Mouse (Mus musculus): ENCODE measurements around the gene Zbtb25. TPM values are rescaled to one million over a fixed set of nuclear protein-coding genes. Genes with fewer than 3 reads are reported as not detected.

The Zbtb25 gene
- total and polyA plus RNA-seq, 2 experiments from 2014 or later = 11.5 to 19.9 TPM

DNA sequence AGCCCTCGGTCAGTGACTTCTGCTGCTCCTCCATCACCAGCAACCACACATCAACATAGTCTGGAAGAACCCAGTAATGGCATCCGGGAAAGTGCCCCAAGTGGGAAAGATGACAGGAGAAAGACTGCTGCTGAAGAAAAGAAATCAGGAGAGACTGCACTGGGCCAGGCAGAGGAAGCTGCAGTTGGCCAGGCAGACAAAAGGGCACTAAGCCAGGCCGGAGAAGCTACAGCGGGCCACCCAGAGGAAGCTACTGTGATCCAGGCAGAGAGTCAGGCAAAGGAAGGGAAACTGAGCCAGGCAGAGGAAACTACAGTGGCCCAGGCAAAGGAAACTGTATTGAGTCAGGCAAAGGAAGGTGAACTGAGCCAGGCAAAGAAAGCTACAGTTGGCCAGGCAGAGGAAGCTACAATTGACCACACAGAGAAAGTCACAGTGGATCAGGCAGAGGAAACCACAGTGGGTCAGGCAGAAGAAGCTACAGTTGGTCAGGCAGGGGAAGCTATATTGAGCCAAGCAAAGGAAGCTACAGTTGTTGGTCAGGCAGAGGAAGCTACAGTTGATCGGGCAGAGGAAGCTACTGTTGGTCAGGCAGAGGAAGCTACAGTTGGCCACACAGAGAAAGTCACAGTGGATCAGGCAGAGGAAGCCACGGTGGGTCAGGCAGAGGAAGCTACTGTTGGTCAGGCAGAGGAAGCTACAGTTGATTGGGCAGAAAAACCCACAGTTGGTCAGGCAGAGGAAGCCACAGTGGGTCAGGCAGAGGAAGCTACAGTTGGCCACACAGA is 40.6 kb downstream of the Zbtb25 start:
- peaks cover 10% of the 10 kb centered on the region; the same call in 1 of the 2 replicates for H3K36me3 ChIP-seq (ENCODE audit: insufficient read depth, low read length)
- H3K9me3 ChIP-seq (ENCODE audit: low read length) = no peaks in the 10 kb centered on the region
- DNase-seq (ENCODE audit: low spot score) (no peak), ATAC-seq (ENCODE audit: low FRiP score) (no peak)
- WGBS = 87% methylated on average over 6 of the region's 6 CpGs
- H3K4me3 ChIP-seq (ENCODE audit: low read depth, low read length) = no peak overlapping the region
- no peak for TF ChIP-seq CTCF (IDR thresholded peaks at IDR 0.05)
- H3K4me2 ChIP-seq (ENCODE audit: low read depth, low read length, poor library complexity, severe bottlenecking) = no peak overlapping the region
- no peaks in the 10 kb centered on the region for H3K27me3 ChIP-seq (ENCODE audit: insufficient read depth, low read length)
- no peak overlapping the region for H3K27ac ChIP-seq (ENCODE audit: low read depth, low read length)
- H3K4me1 ChIP-seq (ENCODE audit: insufficient read depth, low read length) = no peaks in the 10 kb centered on the region
- no peak overlapping the region for H3K9ac ChIP-seq (replicated peaks; ENCODE audit: low read length, poor library complexity, severe bottlenecking)

DNA sequence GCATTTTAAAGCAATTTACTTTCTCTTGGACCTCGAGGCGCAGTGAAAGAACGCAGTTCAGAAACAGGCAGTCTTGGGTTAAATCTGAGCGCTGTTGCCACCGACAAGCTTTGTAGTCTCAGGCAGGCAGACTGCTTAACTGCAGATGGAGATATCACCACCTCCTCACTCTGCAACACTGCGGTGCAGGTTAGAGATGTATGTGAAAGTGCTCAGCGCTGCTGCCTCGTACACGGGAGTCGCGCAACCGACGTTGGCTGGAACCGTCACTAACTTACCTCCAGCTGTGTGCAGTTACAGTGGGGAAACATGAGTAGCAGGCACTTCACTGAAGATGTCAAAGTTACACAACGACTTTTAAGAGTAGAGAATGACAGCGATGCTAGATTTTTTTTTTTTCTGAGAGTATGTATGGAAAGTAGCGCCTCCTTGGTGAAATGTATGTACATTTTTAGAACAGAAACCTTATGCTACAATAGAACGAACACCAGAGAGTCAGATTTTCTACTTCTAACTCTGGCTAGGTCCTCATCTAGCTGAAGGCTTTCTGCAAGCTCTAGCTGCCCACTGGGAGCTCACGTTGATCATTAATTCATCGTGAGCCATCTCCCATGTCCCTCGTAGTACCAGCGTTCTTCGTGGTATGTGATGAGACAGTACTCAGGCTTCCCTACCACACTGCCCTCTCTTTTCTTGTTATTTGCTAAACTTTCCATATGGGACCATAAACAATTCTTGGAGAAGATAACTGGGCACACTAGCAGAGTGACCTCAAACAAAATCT is 42.8 kb downstream of the Zbtb25 start:
- no peak for ATAC-seq (ENCODE audit: low FRiP score)
- Histone ChIP-seq H3K4me2 (ENCODE audit: low read depth, low read length, poor library complexity, severe bottlenecking) (0 out of 2 replicates have a peak overlapping the region, but pooled peaks have one; percentile 81), H3K27ac (ENCODE audit: low read depth, low read length) (no peak overlapping the region), H3K9ac (replicated peaks; ENCODE audit: low read length, poor library complexity, severe bottlenecking) (no peak overlapping the region), H3K4me3 (ENCODE audit: low read depth, low read length) (no peak overlapping the region), H3K36me3 (ENCODE audit: insufficient read depth, low read length) (peaks cover 10% of the 10 kb centered on the region; the same call in 1 of the 2 replicates), H3K9me3 (ENCODE audit: low read length) (no peaks in the 10 kb centered on the region), H3K27me3 (ENCODE audit: insufficient read depth, low read length) (no peaks in the 10 kb centered on the region), H3K4me1 (ENCODE audit: insufficient read depth, low read length) (no peaks in the 10 kb centered on the region)
- 89% methylated on average over 23 of the region's 23 CpGs for WGBS
- no peak for TF ChIP-seq CTCF (IDR thresholded peaks at IDR 0.05)
- DNase-seq (ENCODE audit: low spot score) = no peak

DNA sequence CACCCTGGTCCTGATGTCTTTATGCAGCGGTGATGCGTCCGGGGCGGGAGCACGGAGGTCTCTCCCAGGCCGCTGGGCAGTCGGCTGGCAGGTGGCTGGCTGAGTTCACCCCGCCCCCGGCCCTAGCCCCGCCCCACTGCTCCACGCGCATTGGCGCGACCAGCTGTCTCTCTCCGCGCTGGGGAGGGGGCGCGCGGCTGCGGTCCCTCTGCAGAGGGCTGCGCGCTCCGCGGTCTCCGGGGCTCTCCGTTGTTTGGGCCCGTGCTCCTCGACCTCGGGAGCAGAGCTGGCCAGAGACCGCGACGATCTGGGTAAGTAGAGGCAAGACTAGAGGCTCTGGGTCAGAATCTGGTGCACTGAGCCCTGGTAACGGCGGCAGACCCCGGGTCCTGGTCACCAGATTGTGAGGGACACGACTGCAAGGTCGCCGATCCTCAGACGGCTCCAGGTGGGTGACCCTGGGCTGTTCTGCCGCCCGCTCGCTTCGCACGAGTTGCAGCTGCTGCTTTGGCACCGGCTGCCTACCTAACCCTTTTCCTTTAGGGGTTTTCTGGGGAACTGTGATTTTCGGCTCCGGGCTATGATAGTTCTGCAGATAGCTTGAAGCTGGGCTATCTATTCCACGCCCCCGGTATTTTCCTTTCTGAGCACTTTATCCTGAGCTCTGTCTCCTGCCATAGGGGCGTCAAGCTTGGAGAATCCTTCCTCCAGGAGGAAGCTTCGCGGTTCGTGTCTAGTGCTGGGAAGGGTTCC is 44.5 kb downstream of the Zbtb25 start, which contains the start of gene Akap5:
Gene Akap5, plus strand, starts transcription at position 213 of the 753 bp plus-strand sequence.
- Histone ChIP-seq H3K4me3 (ENCODE audit: low read depth, low read length) (peak within 1 kb of the TSS; percentile 61), H3K9me3 (ENCODE audit: low read length) (no peaks in the 10 kb centered on the region), H3K4me1 (ENCODE audit: insufficient read depth, low read length) (no peaks in the 10 kb centered on the region), H3K27ac (ENCODE audit: low read depth, low read length) (peak within 1 kb of the TSS; percentile 58), H3K9ac (replicated peaks; ENCODE audit: low read length, poor library complexity, severe bottlenecking) (peak within 1 kb of the TSS; percentile 52), H3K36me3 (ENCODE audit: insufficient read depth, low read length) (peaks cover 10% of the 10 kb centered on the region; the same call in 1 of the 2 replicates), H3K27me3 (ENCODE audit: insufficient read depth, low read length) (no peaks in the 10 kb centered on the region), H3K4me2 (ENCODE audit: low read depth, low read length, poor library complexity, severe bottlenecking) (peak within 1 kb of the TSS; percentile 81)
- DNase-seq (ENCODE audit: low spot score) (peak; percentile 85), ATAC-seq (ENCODE audit: low FRiP score) (peak; percentile 98)
- TF ChIP-seq CTCF (IDR thresholded peaks at IDR 0.05) = no peak
- 1% methylated on average over 51 of the region's 53 CpGs for WGBS

DNA sequence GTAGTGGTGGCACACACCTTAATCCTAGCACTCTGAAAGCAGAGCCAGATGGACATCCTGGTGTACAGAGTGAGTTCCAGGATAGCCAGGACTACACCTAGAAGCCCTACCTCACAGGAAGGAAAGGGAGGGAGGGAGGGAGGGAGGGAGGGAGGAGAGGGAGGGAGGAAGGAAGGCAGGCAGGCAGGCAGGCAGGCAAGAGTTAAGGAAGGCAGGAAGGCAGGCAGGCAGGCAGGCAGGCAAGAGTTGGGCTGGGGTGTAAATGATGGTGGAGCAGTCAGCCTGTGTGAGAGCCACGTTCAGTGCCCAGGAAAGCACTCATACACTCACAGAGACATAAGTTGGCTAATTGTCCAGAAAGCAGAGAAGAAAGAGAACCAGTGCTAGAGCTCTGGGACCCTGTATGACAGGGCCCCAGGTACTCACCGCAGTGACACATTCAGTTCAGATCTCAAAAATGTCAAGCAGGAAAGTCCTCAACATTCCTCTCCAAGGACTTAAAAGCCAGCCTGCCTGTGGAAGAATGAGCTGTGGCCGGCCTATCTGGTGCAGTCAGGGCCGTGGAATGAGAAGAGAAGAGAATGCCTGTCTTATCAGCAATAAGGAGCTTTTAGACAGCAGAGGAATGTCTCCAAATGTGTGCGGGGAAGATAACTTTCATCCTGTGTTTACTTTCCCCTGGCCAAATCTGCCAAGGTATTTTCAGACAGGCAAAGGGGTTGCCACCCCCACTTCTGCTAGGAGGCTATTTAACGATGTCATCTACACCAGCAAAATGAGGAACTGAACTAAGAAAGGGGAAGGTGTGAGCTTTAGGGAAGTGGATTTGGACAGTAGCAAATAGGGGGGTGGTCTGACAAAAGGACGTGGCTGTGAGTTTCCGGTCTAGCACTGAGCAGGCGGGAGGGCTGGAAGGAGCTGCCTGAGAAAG is 50.9 kb downstream of the Zbtb25 start:
- WGBS = 80% methylated on average over 9 of the region's 9 CpGs
- Histone ChIP-seq H3K4me2 (ENCODE audit: low read depth, low read length, poor library complexity, severe bottlenecking) (no peak overlapping the region), H3K4me3 (ENCODE audit: low read depth, low read length) (no peak overlapping the region), H3K4me1 (ENCODE audit: insufficient read depth, low read length) (no peaks in the 10 kb centered on the region), H3K36me3 (ENCODE audit: insufficient read depth, low read length) (peaks cover 21% of the 10 kb centered on the region; the same call in 1 of the 2 replicates), H3K9me3 (ENCODE audit: low read length) (no peaks in the 10 kb centered on the region), H3K27ac (ENCODE audit: low read depth, low read length) (no peak overlapping the region), H3K9ac (replicated peaks; ENCODE audit: low read length, poor library complexity, severe bottlenecking) (no peak overlapping the region), H3K27me3 (ENCODE audit: insufficient read depth, low read length) (no peaks in the 10 kb centered on the region)
- no peak for TF ChIP-seq CTCF (IDR thresholded peaks at IDR 0.05)
- DNase-seq (ENCODE audit: low spot score) = no peak
- no peak for ATAC-seq (ENCODE audit: low FRiP score)

DNA sequence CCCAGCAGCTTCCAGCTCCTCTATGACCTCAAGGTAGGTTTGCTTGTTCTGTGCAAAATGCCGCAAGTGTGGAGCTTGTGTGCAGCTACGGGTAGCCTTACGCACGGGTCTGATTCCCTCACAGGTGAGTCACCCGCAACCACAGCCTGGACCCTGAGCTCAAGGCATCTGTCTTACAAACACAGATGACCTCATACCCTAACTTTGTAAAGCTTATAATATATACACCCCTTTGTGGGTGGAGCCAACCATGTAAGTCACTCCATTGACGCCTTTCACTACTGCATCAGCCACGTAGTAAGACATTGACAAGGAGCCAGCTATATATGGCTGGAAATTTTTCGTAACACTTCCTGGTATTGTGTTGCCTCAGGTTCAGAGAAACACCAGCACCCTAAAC is 57.5 kb downstream of the Zbtb25 start:
- no peak overlapping the region for H3K9ac ChIP-seq (replicated peaks; ENCODE audit: low read length, poor library complexity, severe bottlenecking)
- H3K4me3 ChIP-seq (ENCODE audit: low read depth, low read length) = no peak overlapping the region
- peaks cover 36% of the 10 kb centered on the region for H3K36me3 ChIP-seq (ENCODE audit: insufficient read depth, low read length)
- ATAC-seq (ENCODE audit: low FRiP score) (no peak), DNase-seq (ENCODE audit: low spot score) (no peak)
- no peaks in the 10 kb centered on the region for H3K9me3 ChIP-seq (ENCODE audit: low read length)
- 93% methylated on average over 8 of the region's 8 CpGs for WGBS
- no peak overlapping the region for H3K27ac ChIP-seq (ENCODE audit: low read depth, low read length)
- no peak overlapping the region for H3K4me2 ChIP-seq (ENCODE audit: low read depth, low read length, poor library complexity, severe bottlenecking)
- TF ChIP-seq CTCF (IDR thresholded peaks at IDR 0.05) = no peak
- no peaks in the 10 kb centered on the region for H3K27me3 ChIP-seq (ENCODE audit: insufficient read depth, low read length)
- no peaks in the 10 kb centered on the region for H3K4me1 ChIP-seq (ENCODE audit: insufficient read depth, low read length)
